Mouse (Mus musculus) ES-Bruce4 (cell line): Measurements from ENCODE around the gene Avil. TPM values are rescaled to one million over a fixed set of nuclear protein-coding genes. Genes with fewer than 3 reads are reported as not detected.
A peak's percentile ranks its signal among the peaks of the same experiment; 100 is the strongest.

Experiments used
- H3K27ac ChIP-seq: 2 replicates; pipeline ENCODE4 v1.5.1; 2012; ENCODE audit warnings: low read length, inconsistent platforms; ENCODE audit not compliant: insufficient read depth
- H3K27me3 ChIP-seq: 2 replicates; pipeline ENCODE4 v1.6.1; 2012; ENCODE audit warnings: mild to moderate bottlenecking, low read length, inconsistent platforms; ENCODE audit not compliant: control insufficient read depth, poor library complexity, insufficient read depth, severe bottlenecking
- H3K36me3 ChIP-seq: 2 replicates; pipeline ENCODE4 v1.6.1; 2012; ENCODE audit warnings: inconsistent platforms, mild to moderate bottlenecking, low read length, moderate library complexity; ENCODE audit not compliant: control insufficient read depth, poor library complexity, insufficient read depth, severe bottlenecking
- H3K4me1 ChIP-seq: one replicate; pipeline ENCODE4 v1.8.1; 2011; ENCODE audit warnings: low read length; ENCODE audit not compliant: control insufficient read depth, insufficient read depth
- H3K4me3 ChIP-seq: 2 replicates; pipeline ENCODE4 v1.5.1; 2011; ENCODE audit warnings: low read depth, mild to moderate bottlenecking, low read length
- H3K9ac ChIP-seq: 2 replicates; pipeline ENCODE4 v1.6.1; 2012; ENCODE audit warnings: low read depth, mild to moderate bottlenecking, inconsistent platforms; ENCODE audit not compliant: poor library complexity, severe bottlenecking
- H3K9me3 ChIP-seq: replicated peaks from 2 replicates; pipeline ENCODE4 v1.6.1; 2012; ENCODE audit warnings: mild to moderate bottlenecking, low read length, inconsistent platforms; ENCODE audit not compliant: control insufficient read depth, poor library complexity, insufficient read depth, severe bottlenecking
- CTCF ChIP-seq: IDR thresholded peaks from one replicate; pipeline ENCODE4 v1.8.1; 2011; ENCODE audit warnings: low read depth, low read length
- EP300 ChIP-seq: IDR thresholded peaks from 2 replicates; pipeline ENCODE4 v1.6.1; 2011; ENCODE audit warnings: low read depth, low read length; ENCODE audit not compliant: insufficient read depth
- POLR2A ChIP-seq: IDR thresholded peaks from one replicate; pipeline ENCODE4 v1.8.1; 2011; ENCODE audit warnings: low read length; ENCODE audit not compliant: insufficient read depth
- polyA plus RNA-seq: library from polyadenylated mRNA; stranded (reverse); fragments of >200 nt; gene quantifications from 2 replicates; pipeline ENCODE4 v1.2.4, GENCODE M21; 2011; ENCODE audit warnings: low read depth; ENCODE audit not compliant: missing spikeins, insufficient read depth, insufficient read length

Avil gene
- polyA plus RNA-seq, 1 experiment, result 0.19 TPM

- TF ChIP-seq POLR2A, result no peak
- TF ChIP-seq EP300, result no peak
- no peak for TF ChIP-seq CTCF
- Histone ChIP-seq H3K9ac (0 out of 2 replicates have a peak overlapping the region, but pooled peaks have one; percentile 2), H3K4me3 (no peak overlapping the region), H3K27ac (peak overlapping the region; percentile 83), H3K36me3 (no peaks in the 10 kb centered on the region), H3K4me1 (peaks cover 2% of the 10 kb centered on the region), H3K9me3 (no peaks in the 10 kb centered on the region), H3K27me3 (no peaks in the 10 kb centered on the region)
Observed at GRCm38 (mm10) chr10:126972988-126973387, 27.5 kb upstream of the Avil start.

DNA sequence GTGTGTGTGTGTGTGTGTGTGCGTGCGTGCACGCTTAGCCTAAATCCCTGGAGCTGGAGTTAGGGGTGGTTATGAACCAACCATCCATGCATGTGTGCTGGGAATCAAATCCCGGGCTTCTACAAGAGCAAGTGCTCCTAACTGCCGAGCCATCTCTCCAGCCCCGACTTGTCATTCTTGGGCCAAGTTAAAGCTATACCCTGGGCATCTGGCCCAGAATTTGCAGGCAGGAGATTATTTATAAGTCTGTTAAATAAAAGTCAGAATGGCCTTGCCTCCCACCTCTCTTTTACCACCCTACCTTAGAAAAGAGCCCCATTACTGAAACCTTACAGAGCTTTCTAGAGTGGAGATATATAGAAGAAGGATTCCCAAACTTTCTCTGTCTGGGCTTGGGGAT is 24.8 kb upstream of the Avil start:
- Histone ChIP-seq H3K4me1 (peaks cover 2% of the 10 kb centered on the region), H3K27ac (no peak overlapping the region), H3K9ac (no peak overlapping the region), H3K4me3 (no peak overlapping the region), H3K27me3 (no peaks in the 10 kb centered on the region), H3K9me3 (no peaks in the 10 kb centered on the region), H3K36me3 (no peaks in the 10 kb centered on the region)
- TF ChIP-seq CTCF (no peak), POLR2A (no peak), EP300 (no peak)

- no peak overlapping the region for H3K9ac ChIP-seq
- H3K4me3 ChIP-seq, result no peak overlapping the region
- H3K4me1 ChIP-seq, result peaks cover 2% of the 10 kb centered on the region
- H3K27me3 ChIP-seq, result no peaks in the 10 kb centered on the region
- H3K36me3 ChIP-seq, result no peaks in the 10 kb centered on the region
- H3K9me3 ChIP-seq, result no peaks in the 10 kb centered on the region
- no peak for TF ChIP-seq POLR2A
- TF ChIP-seq CTCF, result no peak
- no peak for TF ChIP-seq EP300
- H3K27ac ChIP-seq, result no peak overlapping the region
Observed at GRCm38 (mm10) chr10:126977076-126977475, 23.4 kb upstream of the Avil start.

DNA sequence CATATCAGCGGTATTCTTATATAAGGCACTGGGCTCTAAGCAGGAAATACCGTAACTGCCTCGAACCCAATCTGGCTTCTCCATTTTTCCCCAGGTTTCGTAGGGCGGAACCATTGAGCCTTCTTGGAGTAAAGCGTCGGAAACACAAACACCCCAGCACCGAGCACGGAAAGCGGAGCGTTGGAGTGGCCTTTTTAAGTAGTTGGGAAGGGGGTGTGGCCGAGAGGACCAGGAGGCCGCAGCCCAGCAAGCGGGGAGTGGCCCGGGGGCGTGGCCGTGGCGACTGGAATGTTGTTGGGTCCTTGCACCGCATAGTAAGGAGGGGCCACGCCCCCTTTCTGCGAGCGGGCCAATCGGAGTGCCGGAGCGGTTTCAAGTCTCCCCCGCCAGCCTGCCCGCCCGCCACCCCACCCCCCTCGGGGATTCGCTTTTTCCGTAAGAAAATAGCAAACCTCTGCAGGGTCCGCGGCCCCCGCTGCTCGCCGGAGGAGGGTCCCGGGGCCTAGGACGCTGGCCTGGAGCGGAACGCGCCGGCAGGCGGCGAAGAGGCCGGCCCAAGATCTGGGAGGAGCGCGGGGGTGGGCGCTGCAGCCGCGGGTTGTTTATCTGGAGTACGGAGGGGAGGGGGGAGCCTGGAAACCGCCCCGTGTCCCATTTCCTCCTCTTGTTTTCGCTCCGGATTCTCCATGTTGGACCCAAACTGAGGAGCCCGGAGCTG is 22.1 kb upstream of the Avil start, which contains the start of gene Ctdsp2:
Ctdsp2 (plus strand) TSS at position 441 of the 718 bp plus-strand sequence.
- Histone ChIP-seq H3K4me1 (peaks cover 5% of the 10 kb centered on the region), H3K9ac (peak within 1 kb of the TSS; percentile 96), H3K27me3 (no peaks in the 10 kb centered on the region), H3K4me3 (peak within 1 kb of the TSS; percentile 98), H3K9me3 (no peaks in the 10 kb centered on the region), H3K27ac (peak within 1 kb of the TSS; percentile 96), H3K36me3 (no peaks in the 10 kb centered on the region)
- TF ChIP-seq POLR2A (peak; percentile 94), CTCF (no peak), EP300 (peak; percentile 24; the same call in 1 of the 2 replicates)

GRCm38 (mm10) chr10:126979121-126979635 is 21.3 kb upstream of the Avil start:
- Histone ChIP-seq H3K27me3 (no peaks in the 10 kb centered on the region), H3K4me3 (peak overlapping the region; percentile 98), H3K27ac (0 out of 2 replicates have a peak overlapping the region, but pooled peaks have one; percentile 60), H3K9ac (peak overlapping the region; percentile 96), H3K4me1 (peaks cover 6% of the 10 kb centered on the region), H3K9me3 (no peaks in the 10 kb centered on the region), H3K36me3 (no peaks in the 10 kb centered on the region)
- no peak for TF ChIP-seq CTCF
- TF ChIP-seq POLR2A, result no peak
- no peak for TF ChIP-seq EP300

DNA sequence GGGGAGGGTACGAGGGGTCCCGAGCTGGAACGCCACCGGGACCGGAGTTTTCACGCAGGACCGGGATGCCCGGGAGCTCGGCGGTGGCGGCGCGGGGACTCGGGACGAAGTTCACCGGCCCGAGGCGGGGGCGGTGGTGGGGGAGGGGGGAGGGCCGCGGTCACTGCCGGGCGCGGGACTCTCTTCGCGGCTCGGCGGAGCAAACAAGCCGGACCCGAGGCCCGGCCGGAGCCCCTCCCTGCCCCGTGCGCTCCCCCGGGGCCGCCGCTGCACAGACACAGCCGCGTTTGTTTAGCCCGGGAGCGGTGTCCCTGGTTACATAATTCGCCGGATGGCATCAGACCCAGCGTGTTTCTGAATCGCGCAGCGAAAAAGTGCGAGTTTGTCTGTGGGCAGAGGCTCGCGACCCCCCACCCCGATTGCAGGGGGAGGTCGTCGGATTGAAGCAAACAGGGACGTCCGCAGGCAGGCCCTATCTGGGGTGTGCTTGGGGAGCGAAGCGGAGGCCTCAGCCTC is 20.8 kb upstream of the Avil start:
- H3K27me3 ChIP-seq, result no peaks in the 10 kb centered on the region
- H3K4me3 ChIP-seq, result peak overlapping the region; percentile 98
- peak overlapping the region; percentile 96 for H3K9ac ChIP-seq
- TF ChIP-seq EP300, result no peak
- TF ChIP-seq POLR2A, result no peak
- no peak for TF ChIP-seq CTCF
- H3K36me3 ChIP-seq, result no peaks in the 10 kb centered on the region
- H3K27ac ChIP-seq, result no peak overlapping the region
- H3K9me3 ChIP-seq, result no peaks in the 10 kb centered on the region
- peaks cover 10% of the 10 kb centered on the region for H3K4me1 ChIP-seq
